Mouse (Mus musculus): ENCODE measurements around the gene Slc4a2.

Gene Slc4a2

GRCm38 (mm10) chr5:24423129-24424003 lies at the start of gene Slc4a2, which contains the start of gene Cdk5:
Gene Slc4a2, plus strand, starts transcription at chr5:24423837.
Gene Cdk5, minus strand, starts transcription at chr5:24423530.
- peak; percentile 99 for DNase-seq (ENCODE audit: low spot score)

- no peak for DNase-seq (ENCODE audit: low spot score)
Measured at GRCm38 (mm10) chr5:24374216-24374615, 49.4 kb upstream of the Slc4a2 start.

GRCm38 (mm10) chr5:24374666-24375328 lies 48.8 kb upstream of the Slc4a2 start:
- no peak for DNase-seq (ENCODE audit: low spot score)

- DNase-seq (ENCODE audit: low spot score) = no peak
Measured at GRCm38 (mm10) chr5:24378700-24379099, 44.9 kb upstream of the Slc4a2 start.

GRCm38 (mm10) chr5:24379501-24379900 lies 44.1 kb upstream of the Slc4a2 start:
- DNase-seq (ENCODE audit: low spot score) = no peak

GRCm38 (mm10) chr5:24380499-24380898 lies 43.1 kb upstream of the Slc4a2 start:
- DNase-seq (ENCODE audit: low spot score) = no peak

GRCm38 (mm10) chr5:24381486-24381885 lies 42.2 kb upstream of the Slc4a2 start:
- DNase-seq (ENCODE audit: low spot score) = no peak

GRCm38 (mm10) chr5:24381988-24382387 lies 41.6 kb upstream of the Slc4a2 start:
- DNase-seq (ENCODE audit: low spot score) = no peak

- peak; percentile 95 for DNase-seq (ENCODE audit: low spot score)
Measured at GRCm38 (mm10) chr5:24383026-24383859, 40.4 kb upstream of the Slc4a2 start.

- no peak for DNase-seq (ENCODE audit: low spot score)
Measured at GRCm38 (mm10) chr5:24384407-24384806, 39.2 kb upstream of the Slc4a2 start.

- DNase-seq (ENCODE audit: low spot score) = no peak
Measured at GRCm38 (mm10) chr5:24385374-24385773, 38.3 kb upstream of the Slc4a2 start.

- DNase-seq (ENCODE audit: low spot score) = no peak
Measured at GRCm38 (mm10) chr5:24385887-24386550, 37.6 kb upstream of the Slc4a2 start.

GRCm38 (mm10) chr5:24387264-24388241 lies 36.1 kb upstream of the Slc4a2 start:
- peak; percentile 78 for DNase-seq (ENCODE audit: low spot score)

GRCm38 (mm10) chr5:24388246-24388915 lies 35.3 kb upstream of the Slc4a2 start:
- no peak for DNase-seq (ENCODE audit: low spot score)

GRCm38 (mm10) chr5:24389011-24389657 lies 34.5 kb upstream of the Slc4a2 start:
- peak; percentile 61 for DNase-seq (ENCODE audit: low spot score)

- no peak for DNase-seq (ENCODE audit: low spot score)
Measured at GRCm38 (mm10) chr5:24389658-24390020, 34.0 kb upstream of the Slc4a2 start.

GRCm38 (mm10) chr5:24391864-24392263 lies 31.8 kb upstream of the Slc4a2 start, which contains the start of gene Atg9b:
Gene Atg9b, minus strand, starts transcription at chr5:24392143.
- DNase-seq (ENCODE audit: low spot score) = no peak

GRCm38 (mm10) chr5:24392724-24393123 lies 30.9 kb upstream of the Slc4a2 start:
- DNase-seq (ENCODE audit: low spot score) = no peak

- peak; percentile 93 for DNase-seq (ENCODE audit: low spot score)
Measured at GRCm38 (mm10) chr5:24393392-24393997, 30.1 kb upstream of the Slc4a2 start, which contains the start of gene Abcb8. Gene Abcb8, plus strand, starts transcription at chr5:24393663.
